Mouse (Mus musculus): ENCODE data around the gene Prr12. TPM values are rescaled to one million over a fixed set of nuclear protein-coding genes. Genes with fewer than 3 reads are reported as not detected.

The Prr12 gene
- polyA plus RNA-seq, 1 experiment from 2014 or later: 18.5 TPM

- H3K4me2 ChIP-seq (ENCODE audit: low read depth, severe bottlenecking): peak overlapping the region; percentile 95
- H3K36me3 ChIP-seq (ENCODE audit: control insufficient read depth, insufficient read depth, low read length): peaks cover 36% of the 10 kb centered on the region
- no peaks in the 10 kb centered on the region for H3K9me3 ChIP-seq (ENCODE audit: control insufficient read depth, low read length)
- peak; percentile 41 for DNase-seq (ENCODE audit: low spot score)
- peak overlapping the region; percentile 96 for H3K4me3 ChIP-seq (ENCODE audit: low read depth, low read length)
- peak overlapping the region; percentile 95 for H3K9ac ChIP-seq (ENCODE audit: low read length)
- H3K27ac ChIP-seq (replicated peaks; ENCODE audit: low read depth, low read length): peak overlapping the region; percentile 99
- H3K27me3 ChIP-seq (ENCODE audit: control insufficient read depth, insufficient read depth, low read length): no peaks in the 10 kb centered on the region
- H3K4me1 ChIP-seq (ENCODE audit: control insufficient read depth, insufficient read depth, low read length): peaks cover 12% of the 10 kb centered on the region
- WGBS: under 1% methylated on average over 13 of the region's 13 CpGs
- ATAC-seq (ENCODE audit: insufficient number of reproducible peaks, low FRiP score, low TSS enrichment, low read depth): no peak
Measured at GRCm38 (mm10) chr7:45051601-45051974, 1.1 kb downstream of the Prr12 start.

- ATAC-seq (ENCODE audit: insufficient number of reproducible peaks, low FRiP score, low TSS enrichment, low read depth) (peak; percentile 27; the same call in 1 of the 2 replicates), DNase-seq (ENCODE audit: low spot score) (peak; percentile 85)
- Histone ChIP-seq H3K27ac (replicated peaks; ENCODE audit: low read depth, low read length) (no peak overlapping the region), H3K4me1 (ENCODE audit: control insufficient read depth, insufficient read depth, low read length) (peaks cover 12% of the 10 kb centered on the region), H3K4me2 (ENCODE audit: low read depth, severe bottlenecking) (peak overlapping the region; percentile 95), H3K9me3 (ENCODE audit: control insufficient read depth, low read length) (no peaks in the 10 kb centered on the region), H3K9ac (ENCODE audit: low read length) (peak overlapping the region; percentile 95), H3K36me3 (ENCODE audit: control insufficient read depth, insufficient read depth, low read length) (peaks cover 41% of the 10 kb centered on the region), H3K27me3 (ENCODE audit: control insufficient read depth, insufficient read depth, low read length) (no peaks in the 10 kb centered on the region), H3K4me3 (ENCODE audit: low read depth, low read length) (peak overlapping the region; percentile 96)
- under 1% methylated on average over 16 of the region's 16 CpGs for WGBS
Measured at GRCm38 (mm10) chr7:45050945-45051600, 1.6 kb downstream of the Prr12 start.

- peaks cover 53% of the 10 kb centered on the region for H3K36me3 ChIP-seq (ENCODE audit: control insufficient read depth, insufficient read depth, low read length)
- H3K4me3 ChIP-seq (ENCODE audit: low read depth, low read length): no peak overlapping the region
- H3K9ac ChIP-seq (ENCODE audit: low read length): no peak overlapping the region
- H3K4me2 ChIP-seq (ENCODE audit: low read depth, severe bottlenecking): no peak overlapping the region
- no peak for DNase-seq (ENCODE audit: low spot score)
- ATAC-seq (ENCODE audit: insufficient number of reproducible peaks, low FRiP score, low TSS enrichment, low read depth): no peak
- H3K27ac ChIP-seq (replicated peaks; ENCODE audit: low read depth, low read length): 0 out of 2 replicates have a peak overlapping the region, but pooled peaks have one; percentile 21
- no peaks in the 10 kb centered on the region for H3K9me3 ChIP-seq (ENCODE audit: control insufficient read depth, low read length)
- no peaks in the 10 kb centered on the region for H3K27me3 ChIP-seq (ENCODE audit: control insufficient read depth, insufficient read depth, low read length)
- H3K4me1 ChIP-seq (ENCODE audit: control insufficient read depth, insufficient read depth, low read length): peaks cover 12% of the 10 kb centered on the region
- 92% methylated on average over 23 of the region's 23 CpGs for WGBS
Measured at GRCm38 (mm10) chr7:45048923-45049657, 3.6 kb downstream of the Prr12 start.

- no peak overlapping the region for H3K4me2 ChIP-seq (ENCODE audit: low read depth, severe bottlenecking)
- WGBS: 96% methylated on average over 38 of the region's 38 CpGs
- no peaks in the 10 kb centered on the region for H3K27me3 ChIP-seq (ENCODE audit: control insufficient read depth, insufficient read depth, low read length)
- DNase-seq (ENCODE audit: low spot score) (no peak), ATAC-seq (ENCODE audit: insufficient number of reproducible peaks, low FRiP score, low TSS enrichment, low read depth) (no peak)
- H3K9me3 ChIP-seq (ENCODE audit: control insufficient read depth, low read length): no peaks in the 10 kb centered on the region
- H3K4me1 ChIP-seq (ENCODE audit: control insufficient read depth, insufficient read depth, low read length): peaks cover 9% of the 10 kb centered on the region
- H3K27ac ChIP-seq (replicated peaks; ENCODE audit: low read depth, low read length): 0 out of 2 replicates have a peak overlapping the region, but pooled peaks have one; percentile 21
- no peak overlapping the region for H3K4me3 ChIP-seq (ENCODE audit: low read depth, low read length)
- H3K9ac ChIP-seq (ENCODE audit: low read length): no peak overlapping the region
- H3K36me3 ChIP-seq (ENCODE audit: control insufficient read depth, insufficient read depth, low read length): peaks cover 59% of the 10 kb centered on the region
Measured at GRCm38 (mm10) chr7:45048001-45048890, 4.4 kb downstream of the Prr12 start.

GRCm38 (mm10) chr7:45047491-45047890, 5.2 kb downstream of the Prr12 start:
- no peak for DNase-seq (ENCODE audit: low spot score)
- H3K4me1 ChIP-seq (ENCODE audit: control insufficient read depth, insufficient read depth, low read length): peaks cover 9% of the 10 kb centered on the region
- H3K9ac ChIP-seq (ENCODE audit: low read length): no peak overlapping the region
- no peaks in the 10 kb centered on the region for H3K27me3 ChIP-seq (ENCODE audit: control insufficient read depth, insufficient read depth, low read length)
- H3K27ac ChIP-seq (replicated peaks; ENCODE audit: low read depth, low read length): no peak overlapping the region
- peaks cover 66% of the 10 kb centered on the region for H3K36me3 ChIP-seq (ENCODE audit: control insufficient read depth, insufficient read depth, low read length)
- 96% methylated on average over 14 of the region's 14 CpGs for WGBS
- no peaks in the 10 kb centered on the region for H3K9me3 ChIP-seq (ENCODE audit: control insufficient read depth, low read length)
- no peak overlapping the region for H3K4me2 ChIP-seq (ENCODE audit: low read depth, severe bottlenecking)
- no peak for ATAC-seq (ENCODE audit: insufficient number of reproducible peaks, low FRiP score, low TSS enrichment, low read depth)
- no peak overlapping the region for H3K4me3 ChIP-seq (ENCODE audit: low read depth, low read length)

GRCm38 (mm10) chr7:45046853-45047350, 5.8 kb downstream of the Prr12 start:
- Histone ChIP-seq H3K4me1 (ENCODE audit: control insufficient read depth, insufficient read depth, low read length) (peaks cover 9% of the 10 kb centered on the region), H3K9ac (ENCODE audit: low read length) (no peak overlapping the region), H3K9me3 (ENCODE audit: control insufficient read depth, low read length) (no peaks in the 10 kb centered on the region), H3K27ac (replicated peaks; ENCODE audit: low read depth, low read length) (no peak overlapping the region), H3K4me3 (ENCODE audit: low read depth, low read length) (no peak overlapping the region), H3K4me2 (ENCODE audit: low read depth, severe bottlenecking) (no peak overlapping the region), H3K36me3 (ENCODE audit: control insufficient read depth, insufficient read depth, low read length) (peaks cover 66% of the 10 kb centered on the region), H3K27me3 (ENCODE audit: control insufficient read depth, insufficient read depth, low read length) (no peaks in the 10 kb centered on the region)
- ATAC-seq (ENCODE audit: insufficient number of reproducible peaks, low FRiP score, low TSS enrichment, low read depth) (no peak), DNase-seq (ENCODE audit: low spot score) (no peak)
- WGBS: 97% methylated on average over 26 of the region's 26 CpGs

GRCm38 (mm10) chr7:45045741-45046140, 6.9 kb downstream of the Prr12 start:
- Histone ChIP-seq H3K4me2 (ENCODE audit: low read depth, severe bottlenecking) (no peak overlapping the region), H3K36me3 (ENCODE audit: control insufficient read depth, insufficient read depth, low read length) (peaks cover 73% of the 10 kb centered on the region), H3K27ac (replicated peaks; ENCODE audit: low read depth, low read length) (no peak overlapping the region), H3K4me1 (ENCODE audit: control insufficient read depth, insufficient read depth, low read length) (peaks cover 2% of the 10 kb centered on the region; the same call in 1 of the 2 replicates), H3K9me3 (ENCODE audit: control insufficient read depth, low read length) (no peaks in the 10 kb centered on the region), H3K4me3 (ENCODE audit: low read depth, low read length) (no peak overlapping the region), H3K9ac (ENCODE audit: low read length) (no peak overlapping the region), H3K27me3 (ENCODE audit: control insufficient read depth, insufficient read depth, low read length) (no peaks in the 10 kb centered on the region)
- DNase-seq (ENCODE audit: low spot score): no peak
- ATAC-seq (ENCODE audit: insufficient number of reproducible peaks, low FRiP score, low TSS enrichment, low read depth): no peak
- 95% methylated on average over 22 of the region's 22 CpGs for WGBS

- no peak for ATAC-seq (ENCODE audit: insufficient number of reproducible peaks, low FRiP score, low TSS enrichment, low read depth)
- DNase-seq (ENCODE audit: low spot score): no peak
- no peak overlapping the region for H3K4me2 ChIP-seq (ENCODE audit: low read depth, severe bottlenecking)
- H3K4me3 ChIP-seq (ENCODE audit: low read depth, low read length): no peak overlapping the region
- 92% methylated on average over 14 of the region's 14 CpGs for WGBS
- H3K9ac ChIP-seq (ENCODE audit: low read length): no peak overlapping the region
- no peaks in the 10 kb centered on the region for H3K9me3 ChIP-seq (ENCODE audit: control insufficient read depth, low read length)
- H3K4me1 ChIP-seq (ENCODE audit: control insufficient read depth, insufficient read depth, low read length): 0 out of 2 replicates have a peak, but pooled peaks cover 2% of the 10 kb centered on the region
- no peak overlapping the region for H3K27ac ChIP-seq (replicated peaks; ENCODE audit: low read depth, low read length)
- H3K27me3 ChIP-seq (ENCODE audit: control insufficient read depth, insufficient read depth, low read length): no peaks in the 10 kb centered on the region
- peaks cover 72% of the 10 kb centered on the region for H3K36me3 ChIP-seq (ENCODE audit: control insufficient read depth, insufficient read depth, low read length)
Measured at GRCm38 (mm10) chr7:45043307-45043706, 9.4 kb downstream of the Prr12 start.
